Mouse (Mus musculus) stomach, embryonic 15.5 days (tissue): Measurements from ENCODE around the gene Gm8068. TPM values are rescaled to one million over a fixed set of nuclear protein-coding genes. Genes with fewer than 3 reads are reported as not detected.
"Not testable (repeated sequence)": the region's sequence is repeated elsewhere in the genome, so short reads cannot be mapped to it uniquely, and the experiment has no call there.

Experiments
- ATAC-seq: fragments of 200-750 bp; cut with Nextera tagmentation; 2 replicates; pipeline ENCODE4 v1.8.0; 2017; ENCODE audit warnings: low read depth, moderate number of reproducible peaks, moderate TSS enrichment; ENCODE audit not compliant: insufficient read depth, low FRiP score
- H3K27ac ChIP-seq: fragments of 300-500 bp; sonication (generic); 2 replicates; pipeline ENCODE4 v1.5.1; 2015; ENCODE audit warnings: mild to moderate bottlenecking, inconsistent platforms
- H3K27me3 ChIP-seq: fragments of 300-500 bp; sonication (generic); replicated peaks from 2 replicates; pipeline ENCODE4 v1.6.1; 2015; ENCODE audit warnings: inconsistent platforms
- H3K36me3 ChIP-seq: fragments of 300-500 bp; sonication (generic); 2 replicates; pipeline ENCODE4 v1.6.1; 2015; ENCODE audit warnings: inconsistent platforms
- H3K4me1 ChIP-seq: fragments of 300-500 bp; sonication (generic); 2 replicates; pipeline ENCODE4 v1.6.1; 2015; ENCODE audit warnings: inconsistent platforms
- H3K4me2 ChIP-seq: fragments of 300-500 bp; sonication (generic); 2 replicates; pipeline ENCODE4 v1.6.1; 2015; ENCODE audit warnings: mild to moderate bottlenecking, inconsistent platforms
- H3K4me3 ChIP-seq: fragments of 300-500 bp; sonication (generic); replicated peaks from 2 replicates; pipeline ENCODE4 v1.5.1; 2015; ENCODE audit warnings: inconsistent platforms
- H3K9ac ChIP-seq: fragments of 300-500 bp; sonication (generic); 2 replicates; pipeline ENCODE4 v1.6.1; 2015; ENCODE audit warnings: inconsistent platforms
- H3K9me3 ChIP-seq: fragments of 300-500 bp; sonication (generic); 2 replicates; pipeline ENCODE4 v1.6.1; 2016; ENCODE audit warnings: inconsistent platforms
- WGBS: fragments of 180-500 bp; shearing (Covaris S2); methylation state at CpG from one replicate; pipeline ENCODE4 v1.1.7; 2015; 5-methylcytosine and 5-hydroxymethylcytosine counted together
- polyA plus RNA-seq: library from polyadenylated mRNA; unstranded; fragments of >200 nt; fragmentation: Nextera tagmentation; extraction: Ambion mirVana; gene quantifications from 2 replicates; pipeline ENCODE4 v1.2.1, GENCODE M21; 2015

Gm8068 gene
- not detected in 2 replicates for polyA plus RNA-seq

DNA sequence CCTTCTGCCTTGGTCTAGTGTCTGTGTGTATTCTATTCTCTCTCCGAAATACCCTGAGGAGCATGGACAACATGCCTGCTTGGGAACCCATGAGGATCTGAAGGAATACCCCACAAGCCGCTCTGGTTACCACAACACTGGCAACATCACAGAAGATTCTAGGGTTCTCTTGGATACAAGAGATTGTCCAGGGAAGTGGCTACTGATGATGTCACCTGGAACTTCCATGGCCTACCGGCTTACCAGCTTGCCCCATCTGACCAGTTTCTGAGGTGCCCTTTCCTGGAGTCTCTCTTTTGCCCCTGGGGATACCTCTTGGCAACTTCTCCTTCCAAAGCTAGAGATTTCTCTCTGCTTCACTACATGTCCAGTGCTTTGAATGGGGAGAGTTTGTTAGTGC is at the start of gene Gm8068:
TSS of gene Gm8068 (minus strand) at position 101 of the 400 bp plus-strand sequence.
- not testable (repeated sequence) for H3K4me1 ChIP-seq, H3K9me3 ChIP-seq, H3K36me3 ChIP-seq, H3K4me2 ChIP-seq, H3K4me3 ChIP-seq, H3K27me3 ChIP-seq, H3K27ac ChIP-seq, ATAC-seq, H3K9ac ChIP-seq
- no CpG with 5 or more reads among the region's 3 CpGs for WGBS

DNA sequence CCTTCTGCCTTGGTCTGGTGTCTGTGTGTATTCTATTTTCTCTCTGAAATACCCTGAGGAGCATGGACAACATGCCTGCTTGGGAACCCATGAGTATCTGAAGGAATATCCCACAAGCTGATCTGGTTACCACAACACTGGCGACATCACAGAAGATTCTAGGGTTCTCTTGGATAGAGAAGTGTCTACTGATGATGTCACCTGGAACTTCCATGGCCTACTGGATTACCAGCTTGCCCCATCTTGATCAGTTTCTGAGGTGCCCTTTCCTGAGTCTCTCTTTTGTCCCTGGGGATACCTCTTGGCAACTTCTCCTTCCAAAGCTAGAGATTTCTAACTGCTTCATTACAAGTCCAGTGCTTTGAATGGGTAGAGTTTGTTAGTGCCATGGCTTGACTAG is 48.8 kb upstream of the Gm8068 start, which contains the start of gene Gm7929:
TSS of gene Gm7929 (minus strand) at position 101 of the 400 bp plus-strand sequence.
- not testable (repeated sequence) for H3K27ac ChIP-seq, H3K36me3 ChIP-seq, H3K9ac ChIP-seq, H3K4me3 ChIP-seq, ATAC-seq, H3K4me1 ChIP-seq, H3K9me3 ChIP-seq, H3K27me3 ChIP-seq, H3K4me2 ChIP-seq
- 87% methylated on average over 1 of the region's 1 CpGs for WGBS

DNA sequence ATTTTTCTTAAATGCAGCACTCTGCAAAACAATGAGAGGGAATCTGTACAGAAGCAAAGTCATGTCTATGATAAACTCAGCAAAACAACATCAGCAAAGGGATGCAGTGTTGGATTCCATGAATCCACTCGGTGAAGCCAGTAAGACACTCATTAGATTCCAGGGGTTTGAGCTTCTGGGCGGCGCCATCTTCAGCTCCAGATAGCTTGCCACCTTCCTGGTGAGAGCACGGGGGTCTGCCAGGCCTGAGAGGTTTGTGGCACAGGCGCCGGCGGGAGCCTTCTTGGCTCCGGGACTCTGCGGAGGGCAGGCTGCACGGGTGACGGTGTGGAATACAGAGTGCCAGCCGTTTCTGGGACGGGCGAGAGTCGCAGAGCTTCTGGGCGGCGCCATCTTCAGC is 21.8 kb upstream of the Gm8068 start:
- not testable (repeated sequence) for H3K9me3 ChIP-seq, H3K36me3 ChIP-seq, H3K4me2 ChIP-seq, ATAC-seq, H3K4me3 ChIP-seq, H3K9ac ChIP-seq, H3K27ac ChIP-seq, H3K4me1 ChIP-seq, H3K27me3 ChIP-seq
- WGBS = 68% methylated on average over 17 of the region's 17 CpGs

DNA sequence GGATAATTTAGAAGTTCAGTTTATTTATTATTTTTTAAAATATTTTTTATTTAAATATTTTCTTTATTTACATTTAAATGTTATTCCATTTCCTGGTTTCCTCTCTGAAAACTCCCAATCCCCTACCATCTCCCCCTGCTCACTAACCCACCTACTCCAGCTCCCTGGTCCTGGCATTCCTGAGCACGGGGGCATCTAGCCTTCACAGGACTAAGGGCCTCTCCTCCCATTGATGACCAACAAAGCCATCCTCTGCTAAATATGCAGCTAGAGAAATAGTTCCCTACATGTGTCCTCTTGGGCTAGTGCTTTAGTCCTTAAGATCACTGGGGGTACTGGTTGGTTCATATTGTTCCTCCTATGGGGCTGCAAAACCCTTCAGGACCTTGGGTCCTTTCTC is 15.5 kb upstream of the Gm8068 start:
- not testable (repeated sequence) for H3K27ac ChIP-seq, ATAC-seq, H3K36me3 ChIP-seq, H3K9me3 ChIP-seq, H3K9ac ChIP-seq, H3K4me3 ChIP-seq, H3K4me1 ChIP-seq, H3K27me3 ChIP-seq, H3K4me2 ChIP-seq
- 79% methylated on average over 1 of the region's 1 CpGs for WGBS

DNA sequence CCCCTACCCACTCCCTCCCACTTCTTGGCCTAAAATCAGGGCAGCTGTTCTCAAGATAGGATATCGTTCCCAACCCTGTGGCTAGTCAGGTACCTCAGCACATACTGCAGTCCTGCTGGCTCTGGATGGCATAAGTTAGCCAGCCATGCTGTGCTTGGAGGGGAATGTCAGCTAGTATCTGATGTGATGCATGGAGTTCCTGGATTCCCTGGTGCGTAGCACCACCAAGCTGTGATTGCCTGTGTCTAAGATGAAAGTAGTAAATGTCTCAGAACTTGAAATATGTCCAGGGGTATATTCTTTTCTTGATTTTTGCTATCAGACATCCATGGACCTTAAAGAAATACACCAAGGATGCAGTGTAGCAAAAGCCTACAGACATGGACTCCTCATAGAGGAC is 53.5 kb downstream of the Gm8068 start:
- not testable (repeated sequence) for H3K27me3 ChIP-seq, H3K4me1 ChIP-seq, H3K27ac ChIP-seq, H3K4me3 ChIP-seq, H3K9me3 ChIP-seq, H3K36me3 ChIP-seq, ATAC-seq, H3K9ac ChIP-seq, H3K4me2 ChIP-seq
- 74% methylated on average over 2 of the region's 2 CpGs for WGBS

Other genes with a start within 250 kb of the Gm8068 start
- gene Gm7954, start 248.4 kb downstream of the Gm8068 start, polyA plus RNA-seq = not detected in 2 replicates
- not detected in 2 replicates for gene Gm3486, start 212.4 kb downstream of the Gm8068 start, polyA plus RNA-seq
- gene Gm7970, start 146.3 kb downstream of the Gm8068 start, polyA plus RNA-seq = not detected in 2 replicates
- not detected in 2 replicates for gene 1700049E17Rik2, start 128.7 kb downstream of the Gm8068 start, polyA plus RNA-seq
- gene Gm3072, start 77.3 kb downstream of the Gm8068 start, polyA plus RNA-seq = not detected in 2 replicates
- gene Gm3676, start 55.4 kb downstream of the Gm8068 start, polyA plus RNA-seq = not detected in 2 replicates
- gene Gm7929, start 48.7 kb upstream of the Gm8068 start, polyA plus RNA-seq = not detected in 2 replicates
- gene Gm47189, start 70.6 kb upstream of the Gm8068 start, polyA plus RNA-seq = not detected in 2 replicates
- gene Gm7980, start 205.4 kb upstream of the Gm8068 start, polyA plus RNA-seq = not detected in 2 replicates
- gene 1700049E17Rik1, start 223.1 kb upstream of the Gm8068 start, polyA plus RNA-seq = not detected in 2 replicates
- gene 1700024B05Rik, start 242.1 kb upstream of the Gm8068 start, polyA plus RNA-seq = not detected in 2 replicates